Mouse (Mus musculus): ENCODE measurements around the gene Slc9a6.

GRCm38 (mm10) chrX:56682156-56682720 lies 72.7 kb downstream of the Slc9a6 start:
- TF ChIP-seq MAX (IDR thresholded peaks at IDR 0.05; ENCODE audit: low read depth) (no peak), USF1 (IDR thresholded peaks at IDR 0.05; ENCODE audit: low read depth) (no peak)

Measured in myocyte (in vitro differentiated cells).